Comparison of ENCODE assay signal across 14 mouse cellular contexts in the genomic region with DNA sequence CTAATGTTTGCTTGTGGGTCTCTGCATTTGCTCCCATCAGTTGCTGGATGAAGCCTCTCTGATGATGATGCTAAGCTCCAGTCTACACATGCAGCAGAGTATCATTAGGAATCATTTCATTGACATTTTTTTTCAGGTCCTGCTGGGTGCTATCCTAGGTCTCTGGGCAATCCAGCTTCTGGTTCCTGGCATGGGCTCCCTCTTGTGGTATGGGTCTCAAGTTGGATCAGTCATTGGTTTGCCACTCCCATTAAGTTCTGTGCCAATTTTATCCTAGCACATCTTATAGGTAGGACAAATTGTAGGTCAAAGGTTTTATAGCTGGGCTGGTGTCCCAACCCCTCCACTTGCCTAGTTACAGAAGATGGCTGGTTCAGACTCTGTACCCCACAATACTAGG. TPM values are rescaled to one million over a fixed set of nuclear protein-coding genes. Genes with fewer than 3 reads are reported as not detected.
DNase-seq lines count a peak whose midpoint lies in the region; ATAC-seq and TF ChIP-seq lines count a peak whose summit lies in the region.
"Had no signal": no experiment of that assay in that cellular context is flagged by ENCODE, and none has a peak within 500 bp of the region (broad histone marks: within the 10 kb centered on the region; RNA-seq: fewer than 3 reads in every experiment).

No protein-coding gene starts in this region.

- H3K4me1 ChIP-seq in kidney, embryonic 14.5 days (ENCODE audit: control insufficient read depth, insufficient read depth, low read length), result no peaks in the 10 kb centered on the region
- H3K4me1 ChIP-seq in lung, postnatal 0 days (ENCODE audit: insufficient read depth, low read depth, low read length), result no peaks in the 10 kb centered on the region
- H3K4me1 ChIP-seq: heart, embryonic 15.5 days; hindbrain, embryonic 15.5 days had no signal

- no peak for TF ChIP-seq EP300 in lung, postnatal 0 days (IDR thresholded peaks at IDR 0.05)

- DNase-seq in CD4-positive, CD25-positive, alpha-beta regulatory T cell, adult 2 months (ENCODE audit: low read depth, low spot score), result peak; percentile 7
- DNase-seq in kidney, adult 9 months, result peak; percentile 21
- no peak for DNase-seq in lung, postnatal 0 days (ENCODE audit: low spot score)
- DNase-seq in lung, adult 18-20 months, result no peak
- DNase-seq in induced T-regulatory cell, adult 2 months (ENCODE audit: low read depth), result peak; percentile 4
- no peak for DNase-seq in Muller cell, postnatal 12 days (ENCODE audit: inconsistent ontology term)
- DNase-seq: gastrocnemius, postnatal 25 days; left cerebral cortex, postnatal 4 days; thymus, adult 2 months had no signal

- H3K36me3 ChIP-seq in kidney, embryonic 14.5 days (ENCODE audit: control insufficient read depth, insufficient read depth, low read length), result no peaks in the 10 kb centered on the region
- no peaks in the 10 kb centered on the region for H3K36me3 ChIP-seq in lung, postnatal 0 days (ENCODE audit: insufficient read depth, low read length)
- H3K36me3 ChIP-seq: heart, embryonic 15.5 days; hindbrain, embryonic 15.5 days had no signal

- H3K27ac ChIP-seq in kidney, embryonic 14.5 days (ENCODE audit: low read depth, low read length), result no peak overlapping the region
- H3K27ac ChIP-seq in lung, postnatal 0 days (ENCODE audit: low read length), result no peak overlapping the region
- H3K27ac ChIP-seq: heart, embryonic 15.5 days; hindbrain, embryonic 15.5 days had no signal

- no peak for ATAC-seq in CD4-positive, CD25-positive, alpha-beta regulatory T cell, adult 4 months
- no peak for ATAC-seq in kidney, embryonic 14.5 days (ENCODE audit: low FRiP score, low TSS enrichment)
- no peak for ATAC-seq in lung, postnatal 0 days
- ATAC-seq: midbrain, embryonic 16.5 days had no signal

- no peak overlapping the region for H3K9ac ChIP-seq in kidney, embryonic 14.5 days (ENCODE audit: low read depth, low read length)
- H3K9ac ChIP-seq in lung, postnatal 0 days (replicated peaks; ENCODE audit: low read depth), result no peak overlapping the region
- H3K9ac ChIP-seq: heart, embryonic 15.5 days; hindbrain, embryonic 15.5 days had no signal

- no peaks in the 10 kb centered on the region for H3K9me3 ChIP-seq in kidney, embryonic 14.5 days (ENCODE audit: control insufficient read depth, low read length)
- H3K9me3 ChIP-seq in lung, postnatal 0 days (ENCODE audit: low read length), result no peaks in the 10 kb centered on the region
- H3K9me3 ChIP-seq: heart, embryonic 15.5 days; hindbrain, embryonic 15.5 days had no signal

- H3K4me2 ChIP-seq in kidney, embryonic 14.5 days (replicated peaks; ENCODE audit: low read depth, low read length), result no peak overlapping the region
- H3K4me2 ChIP-seq in lung, postnatal 0 days (replicated peaks; ENCODE audit: low read depth, low read length), result no peak overlapping the region
- H3K4me2 ChIP-seq: heart, embryonic 15.5 days; hindbrain, embryonic 15.5 days had no signal

- H3K4me3 ChIP-seq in kidney, embryonic 14.5 days (ENCODE audit: low read length), result no peak overlapping the region
- H3K4me3 ChIP-seq in lung, postnatal 0 days (ENCODE audit: low read depth, low read length), result no peak overlapping the region
- H3K4me3 ChIP-seq: heart, embryonic 15.5 days; hindbrain, embryonic 15.5 days had no signal

- peak; percentile 35 for TF ChIP-seq CTCF in lung, postnatal 0 days (IDR thresholded peaks at IDR 0.05)

- no peaks in the 10 kb centered on the region for H3K27me3 ChIP-seq in kidney, embryonic 14.5 days (ENCODE audit: control insufficient read depth, insufficient read depth, low read length)
- H3K27me3 ChIP-seq in lung, postnatal 0 days (replicated peaks; ENCODE audit: insufficient read depth, low read length), result no peaks in the 10 kb centered on the region
- H3K27me3 ChIP-seq: hindbrain, embryonic 15.5 days had no signal

RNA-seq across cellular contexts. Expression of a gene that starts 31.7 kb away (rescaled TPM):
- polyA plus RNA-seq in CD4-positive, CD25-positive, alpha-beta regulatory T cell, adult 4 months (2017; shearing (Covaris generic)), result not detected
- 3.4 and 5.2 TPM in 2 replicates for polyA plus RNA-seq in kidney, embryonic 14.5 days (2014; fragmentation: Nextera tagmentation; extraction: Ambion mirVana)
- 0.71 and 1.4 TPM in 2 replicates for polyA plus RNA-seq in lung, postnatal 0 days (2015; fragmentation: Nextera tagmentation; extraction: Ambion mirVana)

RNA-seq across cellular contexts. Expression of a gene that starts 41.4 kb away (rescaled TPM):
- 10 to 100 TPM; 45.3 to 50.7 TPM for polyA plus RNA-seq in CD4-positive, CD25-positive, alpha-beta regulatory T cell, adult 4 months (2017; shearing (Covaris generic))
- 73.1 and 85.0 TPM in 2 replicates for polyA plus RNA-seq in kidney, embryonic 14.5 days (2014; fragmentation: Nextera tagmentation; extraction: Ambion mirVana)
- 52.5 and 54.9 TPM in 2 replicates for polyA plus RNA-seq in lung, postnatal 0 days (2015; fragmentation: Nextera tagmentation; extraction: Ambion mirVana)

RNA-seq across cellular contexts. Expression of a gene that starts 44.2 kb away (rescaled TPM):
- under 1 TPM; 0.13 to 0.18 TPM for polyA plus RNA-seq in CD4-positive, CD25-positive, alpha-beta regulatory T cell, adult 4 months (2017; shearing (Covaris generic))
- 1.8 and 2.9 TPM in 2 replicates for polyA plus RNA-seq in kidney, embryonic 14.5 days (2014; fragmentation: Nextera tagmentation; extraction: Ambion mirVana)
- polyA plus RNA-seq in lung, postnatal 0 days (2015; fragmentation: Nextera tagmentation; extraction: Ambion mirVana), result 0.50 and 0.51 TPM in 2 replicates

RNA-seq across cellular contexts. Expression of a gene that starts 51.3 kb away (rescaled TPM):
- not detected for polyA plus RNA-seq in CD4-positive, CD25-positive, alpha-beta regulatory T cell, adult 4 months (2017; shearing (Covaris generic))
- polyA plus RNA-seq in kidney, embryonic 14.5 days (2014; fragmentation: Nextera tagmentation; extraction: Ambion mirVana), result 12.6 and 15.4 TPM in 2 replicates
- 3.2 and 3.4 TPM in 2 replicates for polyA plus RNA-seq in lung, postnatal 0 days (2015; fragmentation: Nextera tagmentation; extraction: Ambion mirVana)

Comparison
In these comparisons a context has a peak if more than half of its experiments do, and no peak if none do; other contexts are left out.
1. DNase-seq: peak in CD4-positive, CD25-positive, alpha-beta regulatory T cell, adult 2 months (single experiment), kidney, adult 9 months (single experiment) and induced T-regulatory cell, adult 2 months (single experiment); none in lung, postnatal 0 days (single experiment), lung, adult 18-20 months (0 of 2) and Muller cell, postnatal 12 days (single experiment).